Mouse (Mus musculus) heart, embryonic 14.5 days (tissue): ENCODE data around the gene Rsad1. TPM values are rescaled to one million over a fixed set of nuclear protein-coding genes. Genes with fewer than 3 reads are reported as not detected.

Source experiments
- ATAC-seq: fragments of 200-750 bp; cut with Nextera tagmentation; 2 replicates; pipeline ENCODE4 v1.8.0; 2017; ENCODE audit warnings: low read depth, moderate TSS enrichment; ENCODE audit not compliant: insufficient number of reproducible peaks, insufficient read depth, low FRiP score
- H3K27ac ChIP-seq, 2 experiments: fragments of 200-500 bp in 1 of 2; fragments of 300-500 bp in 1 of 2; sonication (generic) in 1 of 2; replicated peaks in 1 of 2; 2 replicates each; pipeline ENCODE4 v1.5.1; 2012 to 2014; ENCODE audit warnings: low read depth in 2 of 2, low read length in 2 of 2, control low read depth in 1 of 2, mild to moderate bottlenecking in 1 of 2, mixed read lengths in 1 of 2; ENCODE audit not compliant: control insufficient read depth in 1 of 2, insufficient read depth in 1 of 2
- H3K27me3 ChIP-seq: fragments of 300-500 bp; sonication (generic); 2 replicates; pipeline ENCODE4 v1.6.1; 2014; ENCODE audit warnings: mild to moderate bottlenecking, low read length, control low read depth; ENCODE audit not compliant: control insufficient read depth, insufficient read depth
- H3K36me3 ChIP-seq: fragments of 300-500 bp; sonication (generic); 2 replicates; pipeline ENCODE4 v1.6.1; 2014; ENCODE audit warnings: mild to moderate bottlenecking, control low read depth, low read length, mixed read lengths; ENCODE audit not compliant: control insufficient read depth, insufficient read depth
- H3K4me1 ChIP-seq, 2 experiments: fragments of 200-500 bp in 1 of 2; fragments of 300-500 bp in 1 of 2; sonication (generic) in 1 of 2; 2 replicates each; pipeline ENCODE4 v1.6.1; 2012 to 2014; ENCODE audit warnings: low read length in 2 of 2, control low read depth in 1 of 2, mixed read lengths in 1 of 2; ENCODE audit not compliant: control insufficient read depth in 2 of 2, insufficient read depth in 2 of 2
- H3K4me2 ChIP-seq: fragments of 300-500 bp; sonication (generic); 2 replicates; pipeline ENCODE4 v1.6.1; 2014; ENCODE audit warnings: mild to moderate bottlenecking, low read length
- H3K4me3 ChIP-seq, 2 experiments: fragments of 200-500 bp in 1 of 2; fragments of 300-500 bp in 1 of 2; sonication (generic) in 1 of 2; 2 replicates each; pipeline ENCODE4 v1.5.1; 2012 to 2014; ENCODE audit warnings: low read length in 2 of 2, mild to moderate bottlenecking in 2 of 2, control low read depth in 1 of 2, low read depth in 1 of 2, moderate library complexity in 1 of 2; ENCODE audit not compliant: control insufficient read depth in 1 of 2, insufficient read depth in 1 of 2
- H3K9ac ChIP-seq: fragments of 300-500 bp; sonication (generic); 2 replicates; pipeline ENCODE4 v1.6.1; 2014; ENCODE audit warnings: mild to moderate bottlenecking, low read length
- H3K9me3 ChIP-seq: fragments of 300-500 bp; sonication (generic); 2 replicates; pipeline ENCODE4 v1.6.1; 2016; ENCODE audit warnings: low read length, control low read depth; ENCODE audit not compliant: control insufficient read depth
- WGBS: fragments of 180-500 bp; shearing (Covaris S2); extraction: QIAGEN DNeasy Blood & Tissue Kit; methylation state at CpG from one replicate; pipeline ENCODE4 v1.1.7; 2014; 5-methylcytosine and 5-hydroxymethylcytosine counted together
- polyA plus RNA-seq: library from polyadenylated mRNA; unstranded; fragments of >200 nt; fragmentation: Nextera tagmentation; extraction: Ambion mirVana; gene quantifications from 2 replicates; pipeline ENCODE4 v1.2.1, GENCODE M21; 2014

Rsad1 gene
- polyA plus RNA-seq, 1 experiment from 2014 or later = 5.4 TPM

- Histone ChIP-seq H3K4me2 (peak within 1 kb of the TSS; percentile 73), H3K4me3 (peak within 1 kb of the TSS; percentile 30), H3K9ac (peak within 1 kb of the TSS; percentile 67), H3K4me1 (peaks cover 12 to 14% of the 10 kb centered on the region in 2 experiments), H3K9me3 (no peaks in the 10 kb centered on the region), H3K27me3 (peaks cover 15% of the 10 kb centered on the region), H3K27ac (no peak within 1 kb of the TSS), H3K36me3 (0 out of 2 replicates have a peak, but pooled peaks cover 7% of the 10 kb centered on the region)
- WGBS = 2% methylated on average over 35 of the region's 35 CpGs
- no peak for ATAC-seq
These were observed 15.5 kb upstream of the Rsad1 start, which contains the start of gene Chad for GRCm38 (mm10) chr11:94564437-94565150. Gene Chad, plus strand, starts transcription at chr11:94565047.

- H3K4me1 ChIP-seq = peaks cover 12 to 14% of the 10 kb centered on the region in 2 experiments
- 0 out of 2 replicates have a peak, but pooled peaks have one; percentile 37 for ATAC-seq
- 0 out of 2 replicates have a peak, but pooled peaks cover 4% of the 10 kb centered on the region for H3K36me3 ChIP-seq
- peaks cover 15% of the 10 kb centered on the region for H3K27me3 ChIP-seq
- WGBS = 52% methylated on average over 5 of the region's 5 CpGs
- H3K27ac ChIP-seq = no peak overlapping the region
- H3K4me2 ChIP-seq = peak overlapping the region; percentile 73
- H3K9ac ChIP-seq = peak overlapping the region; percentile 67
- H3K4me3 ChIP-seq = peak overlapping the region in 1 of 2 experiments; percentile 30; a peak in 2 of 4 replicates
- H3K9me3 ChIP-seq = no peaks in the 10 kb centered on the region
These were observed 14.8 kb upstream of the Rsad1 start for GRCm38 (mm10) chr11:94563821-94564220.

GRCm38 (mm10) chr11:94563383-94563782, 14.3 kb upstream of the Rsad1 start:
- H3K9ac ChIP-seq = no peak overlapping the region
- no peak overlapping the region for H3K4me2 ChIP-seq
- ATAC-seq = no peak
- no peak overlapping the region for H3K4me3 ChIP-seq
- H3K9me3 ChIP-seq = no peaks in the 10 kb centered on the region
- H3K36me3 ChIP-seq = 0 out of 2 replicates have a peak, but pooled peaks cover 3% of the 10 kb centered on the region
- whole genome bisulfite sequencing = 96% methylated on average over 5 of the region's 5 CpGs
- H3K27ac ChIP-seq = no peak overlapping the region
- peaks cover 15% of the 10 kb centered on the region for H3K27me3 ChIP-seq
- H3K4me1 ChIP-seq = peaks cover 12 to 14% of the 10 kb centered on the region in 2 experiments

- Histone ChIP-seq H3K36me3 (0 out of 2 replicates have a peak, but pooled peaks cover 3% of the 10 kb centered on the region), H3K27ac (no peak overlapping the region), H3K27me3 (no peaks in the 10 kb centered on the region), H3K4me2 (no peak overlapping the region), H3K9ac (no peak overlapping the region), H3K4me1 (no peaks in the 10 kb centered on the region), H3K9me3 (no peaks in the 10 kb centered on the region), H3K4me3 (no peak overlapping the region)
- WGBS = 80% methylated on average over 3 of the region's 3 CpGs
- no peak for ATAC-seq
These were observed 9.2 kb upstream of the Rsad1 start for GRCm38 (mm10) chr11:94558226-94558625.

- 84% methylated on average over 5 of the region's 5 CpGs for WGBS
- peaks cover 7 to 8% of the 10 kb centered on the region in 2 experiments; a peak in 3 of 4 replicates for H3K4me1 ChIP-seq
- no peak overlapping the region for H3K27ac ChIP-seq
- no peaks in the 10 kb centered on the region for H3K36me3 ChIP-seq
- no peak overlapping the region for H3K4me2 ChIP-seq
- H3K27me3 ChIP-seq = no peaks in the 10 kb centered on the region
- ATAC-seq = no peak
- H3K4me3 ChIP-seq = no peak overlapping the region
- no peak overlapping the region for H3K9ac ChIP-seq
- no peaks in the 10 kb centered on the region for H3K9me3 ChIP-seq
These were observed 1.3 kb upstream of the Rsad1 start for GRCm38 (mm10) chr11:94550442-94550744.

GRCm38 (mm10) chr11:94549691-94550441, 811 bp upstream of the Rsad1 start:
- H3K27ac ChIP-seq = peak overlapping the region; percentile 50 to 87
- peak overlapping the region; percentile 73; the same call in 1 of the 2 replicates for H3K9ac ChIP-seq
- no peaks in the 10 kb centered on the region for H3K36me3 ChIP-seq
- no peaks in the 10 kb centered on the region for H3K9me3 ChIP-seq
- H3K4me1 ChIP-seq = peaks cover 8% of the 10 kb centered on the region in 2 experiments; a peak in 3 of 4 replicates
- peak overlapping the region; percentile 88; the same call in 1 of the 2 replicates for H3K4me2 ChIP-seq
- no peak overlapping the region for H3K4me3 ChIP-seq
- H3K27me3 ChIP-seq = no peaks in the 10 kb centered on the region
- WGBS = 68% methylated on average over 10 of the region's 10 CpGs
- no peak for ATAC-seq

- H3K9ac ChIP-seq = peak overlapping the region; percentile 73
- peak overlapping the region; percentile 87 to 88 for H3K27ac ChIP-seq
- H3K4me3 ChIP-seq = peak overlapping the region; percentile 61 to 62
- peaks cover 4% of the 10 kb centered on the region; the same call in 1 of the 2 replicates for H3K36me3 ChIP-seq
- peak overlapping the region; percentile 88 for H3K4me2 ChIP-seq
- ATAC-seq = no peak
- peaks cover 10 to 15% of the 10 kb centered on the region in 2 experiments; a peak in 3 of 4 replicates for H3K4me1 ChIP-seq
- WGBS = 11% methylated on average over 24 of the region's 24 CpGs
- H3K27me3 ChIP-seq = no peaks in the 10 kb centered on the region
- H3K9me3 ChIP-seq = no peaks in the 10 kb centered on the region
These were observed 842 bp downstream of the Rsad1 start for GRCm38 (mm10) chr11:94548041-94548784.
